Mouse (Mus musculus) embryo, embryonic 11 days (tissue): ENCODE results near the gene Ffar4.

ENCODE experiments used
- DNase-seq: peaks from one replicate; pipeline ENCODE4 v3.0.0-alpha.2; 2015

Gene Ffar4

GRCm38 (mm10) chr19:38096858-38097758 lies at the start of gene Ffar4:
Gene Ffar4, plus strand, starts transcription at chr19:38097071.
- peak; percentile 49 for DNase-seq

- DNase-seq, result no peak
Measured at GRCm38 (mm10) chr19:38049686-38050085, 47.2 kb upstream of the Ffar4 start.

- DNase-seq, result peak; percentile 65
Measured at GRCm38 (mm10) chr19:38053227-38054041, 43.4 kb upstream of the Ffar4 start.

- DNase-seq, result no peak
Measured at GRCm38 (mm10) chr19:38054149-38054719, 42.6 kb upstream of the Ffar4 start.

- peak; percentile 99 for DNase-seq
Measured at GRCm38 (mm10) chr19:38054720-38055192, 42.1 kb upstream of the Ffar4 start, which contains the start of gene Cep55. Gene Cep55, plus strand, starts transcription at chr19:38055011.

GRCm38 (mm10) chr19:38055798-38056197 lies 41.1 kb upstream of the Ffar4 start:
- DNase-seq, result peak; percentile 27

GRCm38 (mm10) chr19:38056276-38056675 lies 40.6 kb upstream of the Ffar4 start:
- DNase-seq, result no peak

GRCm38 (mm10) chr19:38056931-38057330 lies 39.9 kb upstream of the Ffar4 start:
- no peak for DNase-seq

- DNase-seq, result no peak
Measured at GRCm38 (mm10) chr19:38063201-38063600, 33.7 kb upstream of the Ffar4 start.

GRCm38 (mm10) chr19:38064051-38064450 lies 32.8 kb upstream of the Ffar4 start:
- no peak for DNase-seq

- no peak for DNase-seq
Measured at GRCm38 (mm10) chr19:38073226-38073625, 23.6 kb upstream of the Ffar4 start.

- DNase-seq, result no peak
Measured at GRCm38 (mm10) chr19:38075051-38075450, 21.8 kb upstream of the Ffar4 start.

GRCm38 (mm10) chr19:38076251-38076650 lies 20.6 kb upstream of the Ffar4 start:
- peak; percentile 27 for DNase-seq

GRCm38 (mm10) chr19:38077851-38078540 lies 18.9 kb upstream of the Ffar4 start:
- DNase-seq, result no peak

- DNase-seq, result no peak
Measured at GRCm38 (mm10) chr19:38081361-38081760, 15.5 kb upstream of the Ffar4 start.

GRCm38 (mm10) chr19:38082931-38083525 lies 13.8 kb upstream of the Ffar4 start:
- DNase-seq, result no peak

- DNase-seq, result no peak
Measured at GRCm38 (mm10) chr19:38085841-38086240, 11.0 kb upstream of the Ffar4 start.

GRCm38 (mm10) chr19:38086948-38087551 lies 9.8 kb upstream of the Ffar4 start:
- DNase-seq, result peak; percentile 47

- DNase-seq, result no peak
Measured at GRCm38 (mm10) chr19:38089358-38089757, 7.5 kb upstream of the Ffar4 start.

- no peak for DNase-seq
Measured at GRCm38 (mm10) chr19:38091512-38091985, 5.3 kb upstream of the Ffar4 start.

GRCm38 (mm10) chr19:38096231-38096630 lies 640 bp upstream of the Ffar4 start:
- peak; percentile 24 for DNase-seq
